Mouse (Mus musculus): ENCODE measurements at regions not wholly inside any gene's neighbourhood (a gene's known extent, or its start where the extent isn't known, plus 50 kb on each side); places are given as distances from the start of the nearest gene placed in this dataset.

GRCm38 (mm10) chr9:43922231-43922630 lies 121.0 kb upstream of the Thy1 start:
- 82% methylated on average over 6 of the region's 6 CpGs for WGBS
- H3K27ac ChIP-seq (ENCODE audit: low read depth, low read length): no peak overlapping the region
- no peak overlapping the region for H3K4me3 ChIP-seq (ENCODE audit: low read depth, low read length)
- no peaks in the 10 kb centered on the region; the same call in 1 of the 2 replicates for H3K9me3 ChIP-seq (ENCODE audit: control insufficient read depth, low read length)
- ATAC-seq (ENCODE audit: low FRiP score): no peak
- no peak overlapping the region for H3K4me2 ChIP-seq
- H3K9ac ChIP-seq (ENCODE audit: low read length): no peak overlapping the region
- peaks cover 3% of the 10 kb centered on the region; the same call in 1 of the 2 replicates for H3K27me3 ChIP-seq (ENCODE audit: control insufficient read depth, insufficient read depth, low read length)
- peak; percentile 82 for DNase-seq (ENCODE audit: low spot score, missing footprints)
- no peaks in the 10 kb centered on the region for H3K36me3 ChIP-seq (ENCODE audit: control insufficient read depth, insufficient read depth, low read length)
- peaks cover 9% of the 10 kb centered on the region; the same call in 1 of the 2 replicates for H3K4me1 ChIP-seq (ENCODE audit: control insufficient read depth, insufficient read depth, low read length)

DNA sequence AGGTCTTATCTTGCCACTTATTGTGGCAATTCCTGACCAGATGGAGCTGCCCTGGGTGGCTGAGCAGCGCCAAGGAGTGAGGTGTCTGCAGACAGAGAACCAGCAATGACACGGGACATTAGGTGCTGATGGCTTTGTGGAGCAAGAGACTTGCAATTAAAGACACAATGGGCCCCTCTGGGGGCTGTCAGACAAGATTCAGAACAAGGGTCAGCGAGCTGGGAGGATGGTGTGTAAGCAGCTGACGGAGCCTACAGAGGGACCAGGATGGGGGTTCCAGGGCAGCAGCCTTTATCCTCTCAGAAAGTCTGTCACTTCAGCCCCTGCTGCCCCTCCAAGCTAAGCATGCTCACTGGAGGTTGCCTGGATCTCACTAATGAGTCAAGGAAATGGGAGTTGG lies 120.1 kb upstream of the Thy1 start:
- no peak for ATAC-seq (ENCODE audit: low FRiP score)
- DNase-seq (ENCODE audit: low spot score, missing footprints): peak; percentile 53
- H3K4me1 ChIP-seq (ENCODE audit: control insufficient read depth, insufficient read depth, low read length): peaks cover 9% of the 10 kb centered on the region; the same call in 1 of the 2 replicates
- peaks cover 3% of the 10 kb centered on the region; the same call in 1 of the 2 replicates for H3K27me3 ChIP-seq (ENCODE audit: control insufficient read depth, insufficient read depth, low read length)
- H3K4me3 ChIP-seq (ENCODE audit: low read depth, low read length): no peak overlapping the region
- no peak overlapping the region for H3K9ac ChIP-seq (ENCODE audit: low read length)
- H3K9me3 ChIP-seq (ENCODE audit: control insufficient read depth, low read length): no peaks in the 10 kb centered on the region; the same call in 1 of the 2 replicates
- no peak overlapping the region for H3K4me2 ChIP-seq
- no peaks in the 10 kb centered on the region for H3K36me3 ChIP-seq (ENCODE audit: control insufficient read depth, insufficient read depth, low read length)
- H3K27ac ChIP-seq (ENCODE audit: low read depth, low read length): no peak overlapping the region
- 54% methylated on average over 4 of the region's 4 CpGs for WGBS

DNA sequence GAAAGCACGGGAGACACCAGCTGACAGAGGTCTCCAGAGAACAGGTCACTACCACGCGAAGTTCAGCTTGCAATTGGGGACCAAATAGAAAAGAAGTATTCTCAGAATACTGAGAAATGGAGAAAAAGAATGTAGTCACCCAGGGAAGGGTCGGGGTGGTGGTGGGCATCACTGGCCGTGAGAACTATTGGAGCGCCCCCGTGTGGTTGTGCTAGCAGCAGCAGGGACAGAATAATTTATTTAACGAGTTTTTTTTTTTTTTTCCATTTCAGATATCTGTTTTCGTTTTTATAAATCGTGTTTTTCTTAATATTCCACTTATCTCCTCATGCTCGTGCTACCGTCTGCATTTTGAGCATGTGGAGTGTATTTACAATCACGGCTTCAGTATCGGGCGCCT lies 118.4 kb upstream of the Thy1 start:
- H3K9me3 ChIP-seq (ENCODE audit: control insufficient read depth, low read length): no peaks in the 10 kb centered on the region; the same call in 1 of the 2 replicates
- peaks cover 7% of the 10 kb centered on the region; the same call in 1 of the 2 replicates for H3K4me1 ChIP-seq (ENCODE audit: control insufficient read depth, insufficient read depth, low read length)
- peak; percentile 85 for DNase-seq (ENCODE audit: low spot score, missing footprints)
- no peaks in the 10 kb centered on the region; the same call in 1 of the 2 replicates for H3K27me3 ChIP-seq (ENCODE audit: control insufficient read depth, insufficient read depth, low read length)
- ATAC-seq (ENCODE audit: low FRiP score): no peak
- no peak overlapping the region for H3K9ac ChIP-seq (ENCODE audit: low read length)
- no peak overlapping the region for H3K4me3 ChIP-seq (ENCODE audit: low read depth, low read length)
- H3K36me3 ChIP-seq (ENCODE audit: control insufficient read depth, insufficient read depth, low read length): no peaks in the 10 kb centered on the region
- H3K4me2 ChIP-seq: no peak overlapping the region
- 39% methylated on average over 15 of the region's 15 CpGs for WGBS
- H3K27ac ChIP-seq (ENCODE audit: low read depth, low read length): no peak overlapping the region

DNA sequence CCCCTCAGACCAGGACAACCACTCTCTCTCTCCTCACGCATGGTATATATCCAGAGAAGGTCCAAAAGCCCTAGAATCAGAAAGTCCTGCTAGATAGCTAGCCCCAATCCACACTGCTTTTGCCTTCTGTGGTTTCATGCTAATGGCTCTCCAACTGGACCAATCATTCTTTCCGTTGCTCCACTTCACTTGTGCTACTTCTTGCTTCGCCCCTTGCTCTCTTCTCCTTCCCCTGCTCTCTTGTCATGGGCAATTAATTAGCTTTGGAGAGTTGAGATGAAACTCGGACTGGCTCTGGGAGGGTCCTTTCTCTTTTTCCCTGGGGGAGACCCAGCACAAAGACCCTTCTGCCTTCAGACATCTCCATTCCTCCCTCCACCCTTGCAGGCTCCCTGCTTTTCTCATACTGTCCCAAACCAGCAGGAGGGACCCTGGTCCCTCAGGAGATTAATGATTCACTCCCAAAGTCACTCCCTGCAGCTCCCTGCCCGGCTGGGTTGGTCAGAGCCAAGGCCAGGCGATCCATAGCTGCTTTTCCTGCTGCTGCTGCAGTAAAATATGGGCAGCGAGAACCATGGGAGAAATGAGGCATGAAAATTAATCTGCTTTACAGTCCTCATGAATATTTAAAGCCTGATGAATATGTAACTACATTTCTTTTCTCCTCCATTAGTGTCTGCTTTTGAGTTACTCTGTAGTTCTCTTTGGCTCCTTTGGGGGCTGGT lies 113.7 kb upstream of the Thy1 start:
- peak overlapping the region; percentile 6; the same call in 1 of the 2 replicates for H3K27ac ChIP-seq (ENCODE audit: low read depth, low read length)
- H3K4me2 ChIP-seq: no peak overlapping the region
- H3K9ac ChIP-seq (ENCODE audit: low read length): no peak overlapping the region
- no peaks in the 10 kb centered on the region for H3K36me3 ChIP-seq (ENCODE audit: control insufficient read depth, insufficient read depth, low read length)
- DNase-seq (ENCODE audit: low spot score, missing footprints) (peak; percentile 88), ATAC-seq (ENCODE audit: low FRiP score) (peak; percentile 70)
- no peaks in the 10 kb centered on the region for H3K27me3 ChIP-seq (ENCODE audit: control insufficient read depth, insufficient read depth, low read length)
- H3K9me3 ChIP-seq (ENCODE audit: control insufficient read depth, low read length): no peaks in the 10 kb centered on the region; the same call in 1 of the 2 replicates
- no peak overlapping the region for H3K4me3 ChIP-seq (ENCODE audit: low read depth, low read length)
- 26% methylated on average over 7 of the region's 7 CpGs for WGBS
- H3K4me1 ChIP-seq (ENCODE audit: control insufficient read depth, insufficient read depth, low read length): peaks cover 12% of the 10 kb centered on the region

DNA sequence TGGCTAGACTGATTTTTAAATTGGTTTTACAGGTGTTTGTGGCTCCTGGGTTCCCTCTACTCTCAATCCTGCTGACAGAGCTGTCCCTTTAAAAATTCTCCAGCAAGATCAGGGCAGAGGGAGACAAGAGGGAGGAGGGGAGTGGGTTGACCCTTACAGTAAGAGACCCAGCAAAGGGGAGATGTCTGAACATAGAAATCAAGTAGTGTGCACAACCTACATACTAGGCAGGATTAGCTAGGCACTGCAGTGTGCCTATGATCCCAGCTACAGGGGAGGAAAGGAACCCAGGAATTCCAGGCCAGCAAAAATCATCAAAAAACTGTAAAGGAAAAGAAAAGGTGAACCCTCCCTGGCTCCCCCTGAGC lies 113.2 kb upstream of the Thy1 start:
- peaks cover 12% of the 10 kb centered on the region for H3K4me1 ChIP-seq (ENCODE audit: control insufficient read depth, insufficient read depth, low read length)
- ATAC-seq (ENCODE audit: low FRiP score) (peak; percentile 45; the same call in 1 of the 2 replicates), DNase-seq (ENCODE audit: low spot score, missing footprints) (no peak)
- H3K9ac ChIP-seq (ENCODE audit: low read length): no peak overlapping the region
- no peak overlapping the region for H3K27ac ChIP-seq (ENCODE audit: low read depth, low read length)
- H3K4me3 ChIP-seq (ENCODE audit: low read depth, low read length): no peak overlapping the region
- H3K9me3 ChIP-seq (ENCODE audit: control insufficient read depth, low read length): no peaks in the 10 kb centered on the region; the same call in 1 of the 2 replicates
- no peaks in the 10 kb centered on the region for H3K27me3 ChIP-seq (ENCODE audit: control insufficient read depth, insufficient read depth, low read length)
- H3K4me2 ChIP-seq: no peak overlapping the region
- H3K36me3 ChIP-seq (ENCODE audit: control insufficient read depth, insufficient read depth, low read length): no peaks in the 10 kb centered on the region

- Histone ChIP-seq H3K9ac (ENCODE audit: low read length) (no peak overlapping the region), H3K27me3 (ENCODE audit: control insufficient read depth, insufficient read depth, low read length) (no peaks in the 10 kb centered on the region), H3K36me3 (ENCODE audit: control insufficient read depth, insufficient read depth, low read length) (no peaks in the 10 kb centered on the region), H3K9me3 (ENCODE audit: control insufficient read depth, low read length) (no peaks in the 10 kb centered on the region; the same call in 1 of the 2 replicates), H3K4me3 (ENCODE audit: low read depth, low read length) (no peak overlapping the region), H3K27ac (ENCODE audit: low read depth, low read length) (no peak overlapping the region), H3K4me1 (ENCODE audit: control insufficient read depth, insufficient read depth, low read length) (peaks cover 12% of the 10 kb centered on the region), H3K4me2 (no peak overlapping the region)
- 72% methylated on average over 3 of the region's 3 CpGs for WGBS
- ATAC-seq (ENCODE audit: low FRiP score): no peak
- no peak for DNase-seq (ENCODE audit: low spot score, missing footprints)
These were observed 112.7 kb upstream of the Thy1 start for GRCm38 (mm10) chr9:43930476-43930875.

DNA sequence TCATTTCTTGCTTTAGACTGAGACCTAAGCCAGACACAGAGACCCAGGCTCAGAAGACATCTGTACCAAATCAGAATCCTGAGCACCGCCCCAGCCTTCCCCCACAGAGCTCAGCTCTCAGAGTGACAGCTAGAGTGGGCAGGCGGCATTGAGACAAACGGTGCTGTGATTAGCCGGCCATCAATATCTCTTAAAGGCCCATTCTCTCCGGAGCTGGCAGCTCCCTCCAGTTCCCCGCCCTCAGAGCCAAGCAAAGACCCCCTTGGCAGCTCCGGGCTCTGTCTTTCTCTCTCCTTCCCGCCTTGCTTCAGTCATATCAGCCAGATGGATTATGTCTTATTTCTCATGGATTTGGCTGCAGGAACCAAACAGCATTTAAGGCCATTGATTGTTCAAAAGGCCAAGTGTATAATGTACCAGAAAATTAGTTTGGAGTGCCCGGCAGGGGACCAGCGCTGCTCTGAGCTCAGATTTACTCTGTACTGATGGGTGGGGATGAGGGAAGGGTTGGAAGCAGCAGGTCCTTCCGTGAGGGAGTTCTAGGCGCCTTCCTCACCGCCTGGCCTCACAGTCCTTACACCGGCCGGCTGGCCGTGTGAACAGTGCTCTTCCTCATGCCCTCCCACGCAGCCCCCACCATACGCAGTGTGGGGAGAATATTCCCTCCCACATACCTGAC lies 109.0 kb upstream of the Thy1 start:
- H3K27me3 ChIP-seq (ENCODE audit: control insufficient read depth, insufficient read depth, low read length): no peaks in the 10 kb centered on the region
- peak; percentile 42; the same call in 1 of the 2 replicates for ATAC-seq (ENCODE audit: low FRiP score)
- no peaks in the 10 kb centered on the region for H3K36me3 ChIP-seq (ENCODE audit: control insufficient read depth, insufficient read depth, low read length)
- H3K27ac ChIP-seq (ENCODE audit: low read depth, low read length): no peak overlapping the region
- H3K4me2 ChIP-seq: no peak overlapping the region
- H3K4me1 ChIP-seq (ENCODE audit: control insufficient read depth, insufficient read depth, low read length): peaks cover 12% of the 10 kb centered on the region
- no peak overlapping the region for H3K9ac ChIP-seq (ENCODE audit: low read length)
- H3K4me3 ChIP-seq (ENCODE audit: low read depth, low read length): no peak overlapping the region
- WGBS: 36% methylated on average over 18 of the region's 18 CpGs
- H3K9me3 ChIP-seq (ENCODE audit: control insufficient read depth, low read length): no peaks in the 10 kb centered on the region
- DNase-seq (ENCODE audit: low spot score, missing footprints): peak; percentile 90

DNA sequence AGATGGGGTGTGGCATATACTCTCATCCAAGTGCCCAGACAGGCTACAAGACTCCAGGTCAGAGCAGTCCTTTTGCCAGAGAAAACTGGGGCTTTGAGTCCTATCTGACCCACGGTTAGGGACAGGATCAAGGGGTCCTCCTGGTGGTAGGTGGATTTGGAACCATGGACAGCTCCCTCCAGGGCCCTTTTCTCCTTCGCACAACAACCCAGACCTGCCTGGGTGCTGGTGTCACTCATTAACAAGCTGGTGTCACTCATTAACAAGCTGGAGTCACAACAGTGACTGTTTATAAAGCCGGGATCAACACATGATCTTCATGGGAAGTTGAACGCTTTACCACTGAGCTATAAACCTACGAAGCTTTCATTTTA lies 108.5 kb upstream of the Thy1 start:
- H3K4me3 ChIP-seq (ENCODE audit: low read depth, low read length): no peak overlapping the region
- no peaks in the 10 kb centered on the region for H3K27me3 ChIP-seq (ENCODE audit: control insufficient read depth, insufficient read depth, low read length)
- WGBS: 34% methylated on average over 5 of the region's 5 CpGs
- H3K4me1 ChIP-seq (ENCODE audit: control insufficient read depth, insufficient read depth, low read length): peaks cover 10% of the 10 kb centered on the region
- no peaks in the 10 kb centered on the region for H3K36me3 ChIP-seq (ENCODE audit: control insufficient read depth, insufficient read depth, low read length)
- no peaks in the 10 kb centered on the region for H3K9me3 ChIP-seq (ENCODE audit: control insufficient read depth, low read length)
- H3K9ac ChIP-seq (ENCODE audit: low read length): no peak overlapping the region
- ATAC-seq (ENCODE audit: low FRiP score) (no peak), DNase-seq (ENCODE audit: low spot score, missing footprints) (no peak)
- no peak overlapping the region for H3K4me2 ChIP-seq
- no peak overlapping the region for H3K27ac ChIP-seq (ENCODE audit: low read depth, low read length)

DNA sequence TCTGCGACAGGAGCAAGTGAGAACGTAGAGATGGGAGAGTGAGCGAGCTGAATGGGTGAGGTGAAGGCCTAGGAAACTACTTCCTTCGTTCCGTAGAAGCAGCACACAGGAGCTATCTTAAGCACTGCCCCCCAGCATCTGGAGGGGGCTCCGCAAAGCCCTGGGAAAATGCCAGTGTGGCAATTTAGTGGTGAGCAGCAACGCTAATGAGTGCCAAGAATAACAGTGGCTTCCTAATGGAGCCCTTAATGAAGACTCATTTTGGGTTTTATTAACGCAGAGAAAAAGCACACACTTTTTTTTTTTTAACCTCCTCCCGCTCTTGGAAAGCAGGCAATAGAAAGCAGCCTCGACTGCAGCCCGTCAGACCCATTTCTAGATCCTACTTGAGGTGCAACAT lies 103.8 kb upstream of the Thy1 start:
- Histone ChIP-seq H3K27ac (ENCODE audit: low read depth, low read length) (no peak overlapping the region), H3K4me1 (ENCODE audit: control insufficient read depth, insufficient read depth, low read length) (no peaks in the 10 kb centered on the region), H3K9me3 (ENCODE audit: control insufficient read depth, low read length) (no peaks in the 10 kb centered on the region), H3K36me3 (ENCODE audit: control insufficient read depth, insufficient read depth, low read length) (no peaks in the 10 kb centered on the region), H3K9ac (ENCODE audit: low read length) (no peak overlapping the region), H3K4me2 (no peak overlapping the region), H3K27me3 (ENCODE audit: control insufficient read depth, insufficient read depth, low read length) (no peaks in the 10 kb centered on the region), H3K4me3 (ENCODE audit: low read depth, low read length) (no peak overlapping the region)
- DNase-seq (ENCODE audit: low spot score, missing footprints) (no peak), ATAC-seq (ENCODE audit: low FRiP score) (no peak)
- WGBS: 84% methylated on average over 11 of the region's 11 CpGs

All from midbrain, embryonic 11.5 days (tissue).